Mouse (Mus musculus) CH12.LX (cell line): ENCODE measurements around the gene Ddo. TPM values are rescaled to one million over a fixed set of nuclear protein-coding genes. Genes with fewer than 3 reads are reported as not detected.

Source experiments
- DNase-seq: peaks from one replicate; pipeline ENCODE4 v3.0.0-alpha.2; 2013; ENCODE audit errors: extremely low read depth
- H3K27ac ChIP-seq: 2 replicates; pipeline ENCODE4 v1.5.1; 2012; ENCODE audit warnings: low read depth, mild to moderate bottlenecking, control low read depth, moderate library complexity; ENCODE audit not compliant: insufficient read depth
- H3K27me3 ChIP-seq: replicated peaks from 2 replicates; pipeline ENCODE3; 2012; ENCODE audit warnings: inconsistent platforms
- H3K36me3 ChIP-seq, 2 experiments: replicated peaks in 1 of 2; 2 replicates each; pipeline versions ENCODE3 to v1.6.1; 2012; ENCODE audit warnings: inconsistent platforms in 1 of 2, low read length in 1 of 2, mild to moderate bottlenecking in 1 of 2, mixed read lengths in 1 of 2, moderate library complexity in 1 of 2; ENCODE audit not compliant: control insufficient read depth in 1 of 2, insufficient read depth in 1 of 2
- H3K4me1 ChIP-seq, 2 experiments: 2 replicates each; pipeline ENCODE4 v1.6.1; 2012; ENCODE audit warnings: inconsistent platforms in 1 of 2, moderate library complexity in 1 of 2; ENCODE audit not compliant: insufficient read depth in 2 of 2, control insufficient read depth in 1 of 2
- H3K4me2 ChIP-seq: 2 replicates; pipeline ENCODE4 v1.6.1; 2012; ENCODE audit warnings: low read depth, mild to moderate bottlenecking, control low read depth; ENCODE audit not compliant: poor library complexity, insufficient read depth, severe bottlenecking
- H3K4me3 ChIP-seq, 3 experiments: fragments of 150-350 bp in 1 of 3; sonication (generic) in 1 of 3; replicated peaks in 1 of 3; 2 replicates each; pipeline versions ENCODE3 to v1.5.1; 2011 to 2012; ENCODE audit warnings: low read depth in 2 of 3, low read length in 2 of 3, mild to moderate bottlenecking in 2 of 3, moderate library complexity in 2 of 3, control low read depth in 1 of 3, improper control_type of control experiment in 1 of 3, inconsistent platforms in 1 of 3, mixed read lengths in 1 of 3; ENCODE audit not compliant: poor library complexity in 1 of 3
- H3K79me2 ChIP-seq: replicated peaks from 2 replicates; pipeline ENCODE4 v1.6.1; 2012; ENCODE audit warnings: mild to moderate bottlenecking, moderate library complexity; ENCODE audit not compliant: control insufficient read depth, poor library complexity, insufficient read depth, severe bottlenecking; ENCODE audit errors: extremely low read depth
- H3K9ac ChIP-seq: 2 replicates; pipeline ENCODE4 v1.6.1; 2012; ENCODE audit warnings: low read depth, mild to moderate bottlenecking, control low read depth, moderate library complexity; ENCODE audit not compliant: insufficient read depth
- H3K9me3 ChIP-seq: replicated peaks from 2 replicates; pipeline ENCODE3; 2012; ENCODE audit warnings: low read length, inconsistent platforms, mixed read lengths
- BHLHE40 ChIP-seq: IDR thresholded peaks from 2 replicates; pipeline ENCODE4 v1.6.1; 2011; ENCODE audit warnings: mild to moderate bottlenecking, low read depth, low read length, improper control_type of control experiment
- CHD2 ChIP-seq: IDR thresholded peaks from 2 replicates; pipeline ENCODE4 v1.6.1; 2011; ENCODE audit warnings: low read length, improper control_type of control experiment
- CTCF ChIP-seq, 2 experiments: IDR thresholded peaks in 1 of 2; conservative IDR thresholded peaks in 1 of 2; 2 replicates each; pipeline ENCODE4 v1.5.1; 2011 to 2012; ENCODE audit warnings: low read depth in 2 of 2, low read length in 2 of 2, improper control_type of control experiment in 1 of 2, inconsistent platforms in 1 of 2, mild to moderate bottlenecking in 1 of 2, moderate library complexity in 1 of 2
- ELF1 ChIP-seq: IDR thresholded peaks from 2 replicates; pipeline ENCODE4 v1.6.1; 2014; ENCODE audit warnings: low read depth, mild to moderate bottlenecking, inconsistent platforms, low read length, improper control_type of control experiment
- ETS1 ChIP-seq: conservative IDR thresholded peaks from 2 replicates; pipeline ENCODE4 v1.6.1; 2012; ENCODE audit warnings: low read depth, mild to moderate bottlenecking, inconsistent platforms, low read length, improper control_type of control experiment, moderate library complexity
- IRF4 ChIP-seq: IDR thresholded peaks from 2 replicates; pipeline ENCODE4 v1.6.1; 2014; ENCODE audit warnings: low read depth, mild to moderate bottlenecking, inconsistent platforms, low read length, improper control_type of control experiment
- JUN ChIP-seq: IDR thresholded peaks from 2 replicates; pipeline ENCODE4 v1.6.1; 2011; ENCODE audit warnings: low read depth, mild to moderate bottlenecking, low read length, improper control_type of control experiment, moderate library complexity; ENCODE audit not compliant: insufficient read depth
- JUND ChIP-seq: conservative IDR thresholded peaks from 2 replicates; pipeline ENCODE4 v1.6.1; 2011; ENCODE audit warnings: low read depth, low read length, improper control_type of control experiment
- KAT2A ChIP-seq: IDR thresholded peaks from 2 replicates; pipeline ENCODE4 v1.6.1; 2012; ENCODE audit warnings: low read length, improper control_type of control experiment, inconsistent platforms; ENCODE audit not compliant: insufficient replicate concordance
- MAX ChIP-seq: IDR thresholded peaks from 2 replicates; pipeline ENCODE4 v1.6.1; 2011; ENCODE audit warnings: low read length, improper control_type of control experiment
- MAZ ChIP-seq: IDR thresholded peaks from 2 replicates; pipeline ENCODE4 v1.6.1; 2012; ENCODE audit warnings: low read depth, mild to moderate bottlenecking, inconsistent platforms, low read length, improper control_type of control experiment, moderate library complexity
- MEF2A ChIP-seq: IDR thresholded peaks from 2 replicates; pipeline ENCODE4 v1.6.1; 2014; ENCODE audit warnings: low read depth, mild to moderate bottlenecking, inconsistent platforms, low read length, improper control_type of control experiment, borderline replicate concordance
- MXI1 ChIP-seq: IDR thresholded peaks from 2 replicates; pipeline ENCODE4 v1.6.1; 2011; ENCODE audit warnings: mild to moderate bottlenecking, low read depth, low read length, improper control_type of control experiment
- MYC ChIP-seq: IDR thresholded peaks from 2 replicates; pipeline ENCODE4 v1.6.1; 2011; ENCODE audit warnings: low read depth, mild to moderate bottlenecking, improper control_type of control experiment, low read length
- NELFE ChIP-seq: IDR thresholded peaks from 2 replicates; pipeline ENCODE4 v1.6.1; 2011; ENCODE audit warnings: low read depth, low read length, improper control_type of control experiment
- NRF1 ChIP-seq: IDR thresholded peaks from 2 replicates; pipeline ENCODE4 v1.6.1; 2014; ENCODE audit warnings: low read depth, mild to moderate bottlenecking, inconsistent platforms, low read length, improper control_type of control experiment, moderate library complexity
- PAX5 ChIP-seq: IDR thresholded peaks from 2 replicates; pipeline ENCODE4 v1.6.1; 2012; ENCODE audit warnings: low read length, inconsistent platforms, mixed read lengths
- POLR2AphosphoS2 ChIP-seq: IDR thresholded peaks from 2 replicates; pipeline ENCODE4 v1.6.1; 2011; ENCODE audit warnings: low read depth, low read length, improper control_type of control experiment
- RAD21 ChIP-seq: IDR thresholded peaks from 2 replicates; pipeline ENCODE4 v1.6.1; 2011; ENCODE audit warnings: low read depth, mild to moderate bottlenecking, low read length, improper control_type of control experiment, moderate library complexity
- RCOR1 ChIP-seq: conservative IDR thresholded peaks from 2 replicates; pipeline ENCODE4 v1.6.1; 2012; ENCODE audit warnings: low read depth, mild to moderate bottlenecking, inconsistent platforms, low read length, improper control_type of control experiment
- SIN3A ChIP-seq: IDR thresholded peaks from 2 replicates; pipeline ENCODE4 v1.6.1; 2012; ENCODE audit warnings: low read length, improper control_type of control experiment, inconsistent platforms
- SMC3 ChIP-seq: IDR thresholded peaks from 2 replicates; pipeline ENCODE4 v1.6.1; 2011; ENCODE audit warnings: low read depth, low read length, improper control_type of control experiment
- USF1 ChIP-seq: IDR thresholded peaks from 2 replicates; pipeline ENCODE4 v1.6.1; 2014; ENCODE audit warnings: low read depth, mild to moderate bottlenecking, inconsistent platforms, low read length, improper control_type of control experiment
- USF2 ChIP-seq: conservative IDR thresholded peaks from 2 replicates; pipeline ENCODE4 v1.6.1; 2011; ENCODE audit warnings: low read depth, low read length, improper control_type of control experiment
- ZC3H11A ChIP-seq: IDR thresholded peaks from 2 replicates; pipeline ENCODE4 v1.6.1; 2012; ENCODE audit warnings: low read depth, mild to moderate bottlenecking, inconsistent platforms, low read length, improper control_type of control experiment
- ZKSCAN1 ChIP-seq: IDR thresholded peaks from 2 replicates; pipeline ENCODE4 v1.6.1; 2012; ENCODE audit warnings: low read depth, inconsistent platforms, low read length, improper control_type of control experiment, borderline replicate concordance
- ZMIZ1 ChIP-seq: IDR thresholded peaks from 2 replicates; pipeline ENCODE4 v1.6.1; 2012; ENCODE audit warnings: low read depth, mild to moderate bottlenecking, inconsistent platforms, low read length, improper control_type of control experiment
- dilution Hi-C: fragments of 300-500 bp; cut with MboI; formaldehyde crosslinking; loops from 2 replicates; pipeline ENCODE4 v1.14.3; 2020; ENCODE audit warnings: low sequenced_read_pairs; ENCODE audit not compliant: extremely low pct_unique_long_range_greater_than_20kb, extremely low pct_ligation_motif_present
- in situ Hi-C: fragments of 300-500 bp; cut with MboI; formaldehyde crosslinking; loops from 3 replicates; pipeline ENCODE4 v1.14.3; 2019; ENCODE audit warnings: low sequenced_read_pairs, low pct_ligation_motif_present, low pct_unique_long_range_greater_than_20kb, mixed read lengths
- polyA plus RNA-seq: library from polyadenylated mRNA; unstranded; fragments of >175 nt; gene quantifications from 2 replicates; pipeline ENCODE4 v1.2.1, GENCODE M21; 2012; ENCODE audit warnings: low read depth; ENCODE audit not compliant: insufficient read length
- total RNA-seq, 2 experiments: library from RNA; depleted of rRNA; stranded (reverse); fragments of 300-350 nt in 1 of 2; fragments of >200 nt in 1 of 2; gene quantifications; 2 replicates each; pipeline ENCODE4 v1.2.3; 2012 to 2014

Gene Ddo
- total and polyA plus RNA-seq, 3 experiments, result not detected

DNA sequence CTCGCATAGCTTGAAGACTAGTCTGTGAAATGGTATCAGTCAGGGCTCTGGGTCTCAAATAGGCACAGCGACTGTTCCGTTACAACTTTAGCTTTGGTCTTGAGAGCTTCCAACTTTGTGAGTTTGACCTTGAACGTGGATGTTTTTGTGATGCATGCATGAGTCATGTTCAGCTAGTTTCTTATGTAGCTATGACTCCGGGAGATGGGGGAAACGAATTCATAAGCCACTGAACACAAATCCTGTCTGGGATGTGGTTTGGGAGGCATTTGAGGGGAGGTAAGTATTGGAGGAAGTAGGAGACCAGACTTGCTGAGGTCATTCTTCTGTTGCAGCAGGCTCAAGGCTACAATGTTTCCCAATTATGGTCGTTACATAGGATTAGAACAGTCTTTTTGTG, 46.1 kb downstream of the Ddo start:
- Histone ChIP-seq H3K27ac (no peak overlapping the region), H3K4me2 (no peak overlapping the region), H3K9ac (no peak overlapping the region), H3K9me3 (no peaks in the 10 kb centered on the region), H3K4me3 (no peak overlapping the region), H3K27me3 (no peaks in the 10 kb centered on the region), H3K36me3 (no peaks in the 10 kb centered on the region), H3K4me1 (peaks cover 2 to 3% of the 10 kb centered on the region in 2 experiments; a peak in 3 of 4 replicates), H3K79me2 (no peaks in the 10 kb centered on the region)
- TF ChIP-seq MYC (no peak), RCOR1 (no peak), IRF4 (no peak), RAD21 (no peak), MEF2A (no peak), ZMIZ1 (no peak), CTCF (conservative IDR thresholded peaks at IDR 0.05 in 1 of 2, IDR thresholded peaks at IDR 0.05 in 1 of 2; ENCODE audit: low read depth in 2 of 2, low read length in 2 of 2) (no peak), USF1 (no peak), KAT2A (no peak), ETS1 (no peak), MAZ (no peak), MAX (no peak), SMC3 (no peak)
- in situ Hi-C loops, result no loop called here
- dilution Hi-C loops, result no loop called here
- DNase-seq, result no peak

DNA sequence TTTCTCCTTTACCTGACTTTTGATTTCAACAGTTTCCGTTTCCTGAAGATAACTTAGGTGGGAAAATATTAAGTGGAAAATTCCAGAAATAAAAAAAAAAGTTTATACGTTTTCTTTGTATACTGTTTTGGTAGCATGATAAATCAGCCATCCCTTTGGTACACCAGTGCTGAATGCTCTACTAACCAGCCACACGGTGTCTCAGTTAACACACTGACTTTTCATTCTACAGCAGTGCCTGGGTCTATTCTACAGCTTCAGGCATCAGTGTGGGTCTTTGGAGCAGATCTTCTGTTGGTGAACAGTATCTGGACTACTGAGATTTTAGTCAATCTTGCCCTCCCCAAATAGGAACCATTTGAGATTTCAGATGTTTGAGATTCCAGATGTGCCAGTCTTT, 48.7 kb downstream of the Ddo start:
- H3K4me2 ChIP-seq, result no peak overlapping the region
- no peaks in the 10 kb centered on the region for H3K9me3 ChIP-seq
- no peak overlapping the region for H3K4me3 ChIP-seq
- TF ChIP-seq PAX5 (no peak), USF2 (no peak), ZMIZ1 (no peak), MXI1 (no peak), ETS1 (no peak), JUN (no peak), ELF1 (no peak), POLR2AphosphoS2 (no peak), SMC3 (no peak), ZC3H11A (no peak), RAD21 (no peak; the same call in 1 of the 2 replicates), JUND (no peak), SIN3A (no peak), NRF1 (no peak), CHD2 (no peak), ZKSCAN1 (no peak), NELFE (no peak), BHLHE40 (no peak), MAX (no peak)
- DNase-seq, result no peak
- H3K36me3 ChIP-seq, result no peaks in the 10 kb centered on the region
- dilution Hi-C loops, result no loop called here
- in situ Hi-C loops, result no loop called here
- no peak overlapping the region for H3K27ac ChIP-seq
- no peaks in the 10 kb centered on the region for H3K79me2 ChIP-seq
- peaks cover 2 to 3% of the 10 kb centered on the region in 2 experiments; a peak in 3 of 4 replicates for H3K4me1 ChIP-seq
- H3K9ac ChIP-seq, result no peak overlapping the region
- H3K27me3 ChIP-seq, result no peaks in the 10 kb centered on the region
